Mouse (Mus musculus) myocyte (in vitro differentiated cells): ENCODE data around the gene S100b. TPM values are rescaled to one million over a fixed set of nuclear protein-coding genes. Genes with fewer than 3 reads are reported as not detected.

ENCODE experiments used
- H3K27me3 ChIP-seq: one replicate; pipeline ENCODE4 v1.6.1; 2011; ENCODE audit not compliant: control insufficient read depth, insufficient read depth, insufficient read length
- H3K36me3 ChIP-seq: one replicate; pipeline ENCODE4 v1.6.1; 2011; ENCODE audit not compliant: control insufficient read depth, insufficient read depth
- H3K4me2 ChIP-seq: one replicate; pipeline ENCODE4 v1.6.1; 2011; ENCODE audit warnings: low read depth, control low read depth
- H3K4me3 ChIP-seq: one replicate; pipeline ENCODE4 v1.5.1; 2011; ENCODE audit warnings: mild to moderate bottlenecking, control low read depth, moderate library complexity
- H3K79me2 ChIP-seq: one replicate; pipeline ENCODE4 v1.6.1; 2011; ENCODE audit not compliant: control insufficient read depth, insufficient read depth
- H3ac ChIP-seq: one replicate; pipeline ENCODE4 v1.6.1; 2011; ENCODE audit not compliant: control insufficient read depth, insufficient read length
- CEBPB ChIP-seq: IDR thresholded peaks from 2 replicates; pipeline ENCODE4 v1.6.1; 2011; ENCODE audit warnings: mild to moderate bottlenecking, moderate library complexity; ENCODE audit not compliant: poor library complexity, insufficient read depth, severe bottlenecking
- E2F4 ChIP-seq: IDR thresholded peaks from one replicate; pipeline ENCODE4 v1.6.1; 2011; ENCODE audit warnings: mild to moderate bottlenecking, control low read depth, moderate library complexity; ENCODE audit not compliant: insufficient read depth
- MAX ChIP-seq: IDR thresholded peaks from one replicate; pipeline ENCODE4 v1.6.1; 2011; ENCODE audit warnings: low read depth, mild to moderate bottlenecking, control low read depth
- MYOD1 ChIP-seq, 3 experiments: IDR thresholded peaks; one replicate each; pipeline ENCODE4 v1.6.1; 2011; ENCODE audit warnings: control low read depth in 2 of 3, low read depth in 2 of 3, mild to moderate bottlenecking in 2 of 3, moderate library complexity in 1 of 3; ENCODE audit not compliant: insufficient read length in 2 of 3, control insufficient read depth in 1 of 3
- MYOG ChIP-seq, 3 experiments: IDR thresholded peaks; one replicate each; pipeline ENCODE4 v1.6.1; 2011; ENCODE audit warnings: control low read depth in 2 of 3, low read depth in 2 of 3, mild to moderate bottlenecking in 2 of 3; ENCODE audit not compliant: insufficient read length in 2 of 3, control insufficient read depth in 1 of 3, insufficient read depth in 1 of 3
- POLR2A ChIP-seq: IDR thresholded peaks from one replicate; pipeline ENCODE4 v1.6.1; 2011; ENCODE audit warnings: low read depth, mild to moderate bottlenecking, control low read depth, moderate library complexity; ENCODE audit not compliant: insufficient read length
- POLR2AphosphoS2 ChIP-seq: IDR thresholded peaks from one replicate; pipeline ENCODE4 v1.6.1; 2011; ENCODE audit warnings: low read depth, control low read depth; ENCODE audit not compliant: insufficient read length
- REST ChIP-seq: IDR thresholded peaks from one replicate; pipeline ENCODE4 v1.6.1; 2011; ENCODE audit warnings: mild to moderate bottlenecking, control low read depth, moderate library complexity; ENCODE audit not compliant: insufficient read depth, insufficient read length
- SRF ChIP-seq: IDR thresholded peaks from one replicate; pipeline ENCODE4 v1.6.1; 2011; ENCODE audit warnings: low read depth; ENCODE audit not compliant: control insufficient read depth, insufficient read length
- TCF12 ChIP-seq: IDR thresholded peaks from one replicate; pipeline ENCODE4 v1.6.1; 2011; ENCODE audit warnings: mild to moderate bottlenecking, control low read depth; ENCODE audit not compliant: poor library complexity, insufficient read depth, severe bottlenecking
- TCF3 ChIP-seq: IDR thresholded peaks from one replicate; pipeline ENCODE4 v1.6.1; 2011; ENCODE audit warnings: low read depth, control low read depth; ENCODE audit not compliant: insufficient read length
- USF1 ChIP-seq: IDR thresholded peaks from one replicate; pipeline ENCODE4 v1.6.1; 2011; ENCODE audit warnings: low read depth, mild to moderate bottlenecking, control low read depth, moderate library complexity
- polyA plus RNA-seq: library from polyadenylated mRNA; unstranded; fragments of >200 nt; fragmentation: generic; extraction: Trizol; gene quantifications from one replicate; pipeline ENCODE4 v1.2.1, GENCODE M21; 2012; ENCODE audit warnings: missing spikeins

The S100b gene
- polyA plus RNA-seq, 1 experiment, result 0.04 TPM

- H3K27me3 ChIP-seq, result no peaks in the 10 kb centered on the region
- no peak overlapping the region for H3ac ChIP-seq
- no peak overlapping the region for H3K4me3 ChIP-seq
- no peaks in the 10 kb centered on the region for H3K79me2 ChIP-seq
- no peak overlapping the region for H3K4me2 ChIP-seq
- TF ChIP-seq POLR2A, result no peak
- H3K36me3 ChIP-seq, result no peaks in the 10 kb centered on the region
These were observed 6.0 kb downstream of the S100b start for GRCm38 (mm10) chr10:76259566-76260232.

- no peak overlapping the region for H3K4me2 ChIP-seq
- no peaks in the 10 kb centered on the region for H3K36me3 ChIP-seq
- no peaks in the 10 kb centered on the region for H3K79me2 ChIP-seq
- H3K27me3 ChIP-seq, result no peaks in the 10 kb centered on the region
- no peak overlapping the region for H3ac ChIP-seq
- TF ChIP-seq SRF, result no peak
- TF ChIP-seq TCF3, result no peak
- no peak for TF ChIP-seq E2F4
- H3K4me3 ChIP-seq, result no peak overlapping the region
These were observed 6.9 kb downstream of the S100b start for GRCm38 (mm10) chr10:76260358-76261059.

- H3ac ChIP-seq, result no peak overlapping the region
- no peak overlapping the region for H3K4me2 ChIP-seq
- no peak overlapping the region for H3K4me3 ChIP-seq
- H3K79me2 ChIP-seq, result no peaks in the 10 kb centered on the region
- H3K36me3 ChIP-seq, result no peaks in the 10 kb centered on the region
- H3K27me3 ChIP-seq, result no peaks in the 10 kb centered on the region
- TF ChIP-seq TCF3 (no peak), CEBPB (no peak), MYOG (IDR thresholded peaks at IDR 0.05; ENCODE audit: control insufficient read depth in 1 of 3, insufficient read depth in 1 of 3, insufficient read length in 2 of 3, low read depth in 2 of 3) (no peak), USF1 (no peak)
These were observed 7.8 kb downstream of the S100b start for GRCm38 (mm10) chr10:76261447-76261846.

GRCm38 (mm10) chr10:76262431-76262830, 8.8 kb downstream of the S100b start:
- H3ac ChIP-seq, result no peak overlapping the region
- H3K27me3 ChIP-seq, result no peaks in the 10 kb centered on the region
- TF ChIP-seq USF1 (no peak), MYOG (IDR thresholded peaks at IDR 0.05; ENCODE audit: control insufficient read depth in 1 of 3, insufficient read depth in 1 of 3, insufficient read length in 2 of 3, low read depth in 2 of 3) (no peak), CEBPB (no peak), MYOD1 (IDR thresholded peaks at IDR 0.05; ENCODE audit: control insufficient read depth in 1 of 3, insufficient read length in 2 of 3, low read depth in 2 of 3) (no peak)
- H3K4me3 ChIP-seq, result no peak overlapping the region
- no peaks in the 10 kb centered on the region for H3K36me3 ChIP-seq
- H3K4me2 ChIP-seq, result peak overlapping the region; percentile 26
- no peaks in the 10 kb centered on the region for H3K79me2 ChIP-seq

- TF ChIP-seq MAX (no peak), MYOG (IDR thresholded peaks at IDR 0.05; ENCODE audit: control insufficient read depth in 1 of 3, insufficient read depth in 1 of 3, insufficient read length in 2 of 3, low read depth in 2 of 3) (no peak), CEBPB (no peak), MYOD1 (IDR thresholded peaks at IDR 0.05; ENCODE audit: control insufficient read depth in 1 of 3, insufficient read length in 2 of 3, low read depth in 2 of 3) (no peak), POLR2A (no peak), TCF12 (no peak), POLR2AphosphoS2 (no peak), E2F4 (no peak)
These were observed 17.6 kb downstream of the S100b start for GRCm38 (mm10) chr10:76271238-76271637.

DNA sequence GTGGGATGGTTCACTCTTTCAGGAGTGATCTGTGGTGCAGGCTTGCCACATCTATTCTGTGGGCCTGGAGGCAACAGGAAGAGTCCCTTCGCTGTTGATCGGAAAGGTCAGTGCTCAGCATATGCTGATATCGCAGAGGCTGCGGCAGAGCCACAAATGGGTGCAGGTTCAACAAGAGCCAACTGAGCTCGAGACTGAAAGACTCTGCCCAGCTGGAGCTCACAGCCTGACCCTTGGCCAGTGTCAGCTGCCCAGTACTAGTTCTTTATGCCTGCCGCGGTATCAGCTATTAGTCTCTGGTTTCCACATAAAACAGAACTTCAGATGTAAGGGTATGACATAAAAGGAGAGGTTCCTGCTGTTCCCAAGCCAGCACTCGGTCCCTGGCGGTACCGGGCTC, 21.6 kb downstream of the S100b start:
- H3K79me2 ChIP-seq, result no peaks in the 10 kb centered on the region
- no peak for TF ChIP-seq USF1
- no peak for TF ChIP-seq MYOG (IDR thresholded peaks at IDR 0.05; ENCODE audit: control insufficient read depth in 1 of 3, insufficient read depth in 1 of 3, insufficient read length in 2 of 3, low read depth in 2 of 3)
- TF ChIP-seq MYOD1 (IDR thresholded peaks at IDR 0.05; ENCODE audit: control insufficient read depth in 1 of 3, insufficient read length in 2 of 3, low read depth in 2 of 3), result no peak
- TF ChIP-seq TCF12, result no peak
- no peak for TF ChIP-seq CEBPB
- TF ChIP-seq TCF3, result no peak
- TF ChIP-seq MAX, result no peak
- TF ChIP-seq REST, result no peak
- no peak for TF ChIP-seq POLR2A
- TF ChIP-seq POLR2AphosphoS2, result no peak
- TF ChIP-seq E2F4, result no peak
- TF ChIP-seq SRF, result no peak
- peaks cover 10% of the 10 kb centered on the region for H3K36me3 ChIP-seq
- no peak overlapping the region for H3K4me2 ChIP-seq
- no peaks in the 10 kb centered on the region for H3K27me3 ChIP-seq
- no peak overlapping the region for H3K4me3 ChIP-seq
- H3ac ChIP-seq, result no peak overlapping the region

More at GRCm38 (mm10) chr10:76271238-76271637, 17.6 kb downstream of the S100b start:
- Histone ChIP-seq H3K4me2 (no peak overlapping the region), H3K79me2 (no peaks in the 10 kb centered on the region), H3K27me3 (no peaks in the 10 kb centered on the region), H3K36me3 (peaks cover 17% of the 10 kb centered on the region), H3ac (no peak overlapping the region), H3K4me3 (no peak overlapping the region)
